8 mouse cellular contexts compared by ENCODE assay signal in genomic region chr12:82489093-82489492, GRCm38 (mm10).
DNase-seq lines count a peak whose midpoint lies in the region; ATAC-seq and TF ChIP-seq lines count a peak whose summit lies in the region.

No protein-coding gene starts in this region.

- H3K27me3 ChIP-seq in thymus, adult 2 months (ENCODE audit: control insufficient read depth, insufficient read depth, low read length): no peaks in the 10 kb centered on the region

- DNase-seq in gastrocnemius, postnatal 14 days: peak; percentile 25
- no peak for DNase-seq in gastrocnemius, postnatal 36 days
- peak; percentile 61 for DNase-seq in thymus, adult 2 months
- no peak for DNase-seq in thymus, adult 18-20 months
- DNase-seq in mesoderm, embryonic 11.5 days (ENCODE audit: low read depth, low spot score): peak; percentile 54
- no peak for DNase-seq in layer of hippocampus, adult 9-11 months
- DNase-seq in cerebellum, adult 9-11 months: no peak

- no peak for TF ChIP-seq POLR2A in thymus, adult 2 months (IDR thresholded peaks at IDR 0.05; ENCODE audit: control insufficient read depth, extremely low read depth, insufficient read depth, low read length, poor library complexity)

- H3K27ac ChIP-seq in thymus, adult 2 months (ENCODE audit: control insufficient read depth, insufficient read depth, low read length): no peak overlapping the region

- H3K4me1 ChIP-seq in thymus, adult 2 months (replicated peaks; ENCODE audit: control insufficient read depth, insufficient read depth, low read length): no peaks in the 10 kb centered on the region

- H3K36me3 ChIP-seq in thymus, adult 2 months (ENCODE audit: control insufficient read depth, insufficient read depth, low read length): no peaks in the 10 kb centered on the region

- ATAC-seq in granulocyte monocyte progenitor cell, adult 5-6 weeks (replicated peaks; ENCODE audit: poor library complexity, severe bottlenecking): peak; percentile 55

- 43% methylated on average over 4 of the region's 4 CpGs for WGBS in thymus, adult 2 months

- intact Hi-C loops in gastrocnemius, postnatal 14 days (cut with DNase I; ENCODE audit: low total_unique reads): no loop called here
- intact Hi-C loops in gastrocnemius, postnatal 36 days (cut with DNase I): no loop called here

- TF ChIP-seq CTCF in thymus, adult 2 months (IDR thresholded peaks at IDR 0.05; ENCODE audit: borderline replicate concordance, control insufficient read depth, extremely low read depth, insufficient read depth, low read length, poor library complexity): peak; percentile 38; the same call in 1 of the 2 replicates

- no peak overlapping the region for H3K4me3 ChIP-seq in thymus, adult 2 months (ENCODE audit: control insufficient read depth, insufficient read depth, low read length)

Comparison
In these comparisons a context has a peak if more than half of its experiments do, and no peak if none do; other contexts are left out.
1. DNase-seq: peak in gastrocnemius, postnatal 14 days (single experiment), thymus, adult 2 months (single experiment) and mesoderm, embryonic 11.5 days (single experiment); none in gastrocnemius, postnatal 36 days (0 of 2), thymus, adult 18-20 months (0 of 2), layer of hippocampus, adult 9-11 months (single experiment) and cerebellum, adult 9-11 months (single experiment).